Mouse (Mus musculus) R1 (cell line): ENCODE results near the gene Dut.

Source experiments
- DNase-seq: peaks from one replicate; pipeline ENCODE4 v3.0.0-alpha.2; 2018; ENCODE audit warnings: low read depth, low spot score

Dut gene

GRCm38 (mm10) chr2:125247108-125247961, at the start of gene Dut:
TSS of gene Dut (plus strand) at chr2:125247190.
- peak; percentile 98 for DNase-seq

DNA sequence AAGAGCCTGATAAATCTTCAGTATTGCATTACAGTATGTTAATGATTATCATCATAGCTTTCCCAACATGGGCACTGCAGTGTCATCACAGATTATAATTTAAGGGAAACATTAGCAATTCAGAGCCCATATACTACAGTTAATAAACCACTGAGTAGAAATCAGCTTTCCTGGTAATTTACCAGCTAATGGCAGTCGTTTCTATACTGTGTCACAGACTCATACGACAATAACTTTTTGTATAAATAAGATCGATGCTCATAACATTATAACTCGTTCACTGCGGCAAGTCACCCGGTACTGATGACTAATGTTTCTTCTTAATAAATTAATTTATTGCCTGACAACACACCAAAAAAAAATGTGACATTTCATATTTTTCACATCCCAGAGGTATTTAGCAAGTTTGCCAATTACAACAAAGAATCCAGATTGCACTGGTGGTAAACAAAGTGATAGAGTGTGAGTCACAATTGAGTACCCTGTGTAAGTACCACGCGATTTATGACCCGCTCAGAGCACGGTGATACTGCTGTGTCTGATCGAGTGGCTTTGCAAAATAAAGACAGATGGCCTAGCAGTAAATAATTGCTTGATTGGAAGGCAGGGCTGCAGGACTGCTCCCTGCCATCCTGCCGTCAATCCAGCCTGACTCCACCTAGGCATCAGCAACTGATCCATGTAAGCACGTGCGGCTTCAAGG, 37.9 kb upstream of the Dut start:
- DNase-seq: no peak

GRCm38 (mm10) chr2:125211831-125212510, 35.0 kb upstream of the Dut start:
- DNase-seq: no peak

DNA sequence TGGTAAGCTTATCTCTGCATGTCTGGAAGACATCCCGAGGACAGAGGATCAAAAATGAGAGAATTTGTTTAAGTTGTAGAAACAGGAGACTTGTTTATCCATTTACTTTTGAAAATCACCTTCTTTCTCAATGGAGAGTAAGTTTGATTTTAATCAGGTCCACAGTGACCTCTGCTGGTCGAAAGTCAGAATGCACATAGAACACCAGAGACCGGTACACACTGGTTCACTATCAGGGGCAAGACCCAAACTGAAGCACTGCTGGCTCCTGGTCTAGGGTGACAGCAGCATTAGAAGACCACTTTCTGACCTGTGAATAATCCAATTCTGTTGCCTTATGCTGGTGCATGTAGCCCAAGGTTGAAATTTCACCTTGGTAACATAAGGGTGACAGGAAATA, 32.4 kb upstream of the Dut start:
- DNase-seq: peak; percentile 75

DNA sequence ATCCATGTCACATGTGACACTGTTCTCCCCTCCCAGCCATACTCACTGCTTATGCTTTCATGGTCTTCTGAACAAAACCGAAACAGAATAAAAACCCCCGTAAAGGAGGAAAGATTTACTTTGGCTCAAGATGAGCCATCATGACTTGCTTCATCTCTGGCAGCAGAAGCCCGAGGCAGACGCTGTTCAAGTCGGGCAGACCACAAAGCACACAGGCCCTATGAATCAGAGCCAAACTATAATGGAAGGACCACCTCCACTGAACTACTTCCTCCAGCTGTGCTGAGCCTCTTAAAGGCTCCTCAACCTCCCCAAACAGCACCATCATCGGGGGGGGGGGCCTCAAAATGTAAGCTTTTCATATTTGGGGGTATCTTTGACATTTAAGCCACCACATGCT, 29.7 kb upstream of the Dut start:
- no peak for DNase-seq

- no peak for DNase-seq
Observed at GRCm38 (mm10) chr2:125218566-125218965, 28.4 kb upstream of the Dut start.

DNA sequence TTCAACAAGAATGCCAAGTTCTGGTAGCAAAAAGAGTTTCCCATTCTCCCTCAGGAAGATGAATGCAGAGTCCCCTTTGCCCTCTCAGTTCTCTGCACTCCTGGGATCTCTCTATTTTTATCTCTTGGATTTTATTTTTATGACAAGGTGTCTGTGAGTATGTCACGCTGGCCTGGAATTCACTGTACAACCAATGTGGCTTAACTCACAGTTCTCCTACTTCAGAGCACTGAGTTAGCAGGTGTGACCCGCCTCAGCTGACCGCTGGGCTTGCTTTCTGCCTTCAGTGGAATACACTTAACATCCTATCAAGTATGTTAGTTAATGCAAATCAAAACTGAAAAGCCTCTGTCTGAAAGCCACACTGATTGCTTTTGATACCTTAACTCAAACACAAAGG, 27.7 kb upstream of the Dut start:
- no peak for DNase-seq

DNA sequence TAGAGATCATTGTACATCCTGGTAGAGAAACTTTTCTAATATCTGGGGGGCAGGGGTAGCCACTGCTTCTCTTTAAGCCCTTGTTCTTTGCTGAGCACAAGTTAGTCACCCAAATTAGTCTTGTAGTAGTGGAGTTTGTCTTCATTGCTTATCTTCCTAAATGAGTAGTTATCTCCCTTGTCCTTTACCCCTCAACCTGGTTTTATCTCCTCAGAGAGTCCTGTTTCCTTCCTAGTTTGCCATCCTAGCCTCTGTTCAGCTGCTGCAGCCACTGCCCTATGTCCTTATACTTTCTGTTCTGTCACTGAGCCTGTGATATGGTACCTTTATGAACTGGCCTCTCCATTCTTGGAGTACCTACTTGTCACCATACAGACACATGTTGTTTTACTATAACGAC, 25.3 kb upstream of the Dut start:
- no peak for DNase-seq

GRCm38 (mm10) chr2:125228472-125229409, 18.2 kb upstream of the Dut start:
- DNase-seq: no peak

- no peak for DNase-seq
Observed at GRCm38 (mm10) chr2:125232183-125232582, 14.8 kb upstream of the Dut start.

GRCm38 (mm10) chr2:125233537-125233936, 13.5 kb upstream of the Dut start:
- no peak for DNase-seq

DNA sequence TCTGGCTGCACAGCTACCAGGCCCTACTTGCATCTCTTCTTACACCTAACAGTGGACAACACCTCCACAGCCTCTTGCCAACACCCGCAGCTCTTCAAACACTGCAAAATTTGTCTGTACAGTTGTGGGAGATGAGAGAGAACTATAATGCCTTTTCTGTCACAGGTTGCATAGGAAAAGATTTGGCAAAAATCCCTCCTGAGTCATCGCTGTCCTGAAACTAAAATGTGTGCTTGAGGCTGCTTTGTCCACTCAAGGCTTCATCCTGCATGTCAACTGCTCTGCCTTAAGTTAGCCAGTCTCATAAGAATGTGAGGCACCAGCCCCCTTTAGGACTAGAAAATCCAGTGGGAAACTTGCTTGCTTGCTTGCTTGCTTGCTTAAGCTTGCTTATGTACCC, 12.9 kb upstream of the Dut start:
- DNase-seq: no peak

- DNase-seq: peak; percentile 53
Observed at GRCm38 (mm10) chr2:125245545-125246285, 1.3 kb upstream of the Dut start.

GRCm38 (mm10) chr2:125246669-125247068, 321 bp upstream of the Dut start:
- DNase-seq: peak; percentile 57

GRCm38 (mm10) chr2:125247962-125248235, 909 bp downstream of the Dut start:
- no peak for DNase-seq

DNA sequence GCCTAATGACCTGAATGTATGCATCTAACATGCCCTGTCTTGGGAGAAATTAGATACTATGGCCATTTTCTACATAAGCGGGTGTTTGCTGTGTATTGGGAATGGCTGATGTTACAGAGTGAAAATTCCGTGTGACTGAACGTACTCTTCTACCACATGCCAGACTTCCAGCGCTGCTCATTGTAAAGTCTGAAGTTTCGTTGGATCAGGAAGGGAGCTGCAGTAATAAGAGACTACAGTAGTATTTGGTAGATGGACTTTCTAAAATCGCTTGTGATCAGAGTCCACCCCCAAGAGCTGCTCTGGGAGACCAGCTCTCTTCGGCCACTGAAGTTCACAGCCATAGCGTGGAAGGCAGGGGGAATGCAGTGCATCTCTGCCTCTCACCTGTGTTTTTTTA, 1.3 kb downstream of the Dut start:
- DNase-seq: no peak

- DNase-seq: no peak
Observed at GRCm38 (mm10) chr2:125249339-125249738, 2.3 kb downstream of the Dut start.

DNA sequence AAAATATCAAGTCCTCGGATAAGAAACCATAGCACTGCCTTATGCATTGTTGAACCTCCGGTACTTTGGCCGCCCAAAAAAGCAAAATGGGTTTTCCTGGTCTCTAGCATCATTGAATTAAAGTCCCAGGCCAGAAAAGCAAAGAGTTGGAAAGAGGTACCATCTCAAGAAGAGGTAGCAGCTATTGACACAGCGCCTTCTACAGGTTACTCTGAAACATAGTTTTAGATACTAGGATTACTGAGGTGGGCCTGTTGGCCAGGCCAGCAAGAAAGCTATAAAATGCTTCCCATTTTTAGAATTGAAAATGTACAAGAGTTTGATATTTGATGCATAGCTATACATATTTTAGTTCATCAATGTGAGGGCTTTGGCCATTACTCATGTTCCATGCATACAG, 2.9 kb downstream of the Dut start:
- DNase-seq: peak; percentile 62

DNA sequence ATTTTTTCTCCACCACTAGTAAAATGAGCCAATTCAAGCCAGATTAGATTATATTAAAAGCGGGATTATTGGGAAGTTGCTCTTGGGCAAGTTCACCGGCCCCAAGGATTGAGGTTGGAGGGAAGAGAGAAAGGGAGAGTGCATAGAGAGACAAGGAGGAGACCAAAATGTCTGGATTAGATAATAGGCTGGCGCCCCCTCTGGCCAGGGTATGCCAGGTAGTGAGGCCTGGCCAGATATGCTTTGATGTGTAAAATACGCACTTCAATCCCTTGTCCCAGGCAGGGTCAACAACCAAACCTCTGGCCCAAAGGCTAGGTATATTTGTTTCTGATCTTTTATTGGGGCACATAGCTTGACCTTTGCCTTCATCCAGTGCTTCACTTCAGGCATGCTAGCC, 4.8 kb downstream of the Dut start:
- DNase-seq: peak; percentile 69

DNA sequence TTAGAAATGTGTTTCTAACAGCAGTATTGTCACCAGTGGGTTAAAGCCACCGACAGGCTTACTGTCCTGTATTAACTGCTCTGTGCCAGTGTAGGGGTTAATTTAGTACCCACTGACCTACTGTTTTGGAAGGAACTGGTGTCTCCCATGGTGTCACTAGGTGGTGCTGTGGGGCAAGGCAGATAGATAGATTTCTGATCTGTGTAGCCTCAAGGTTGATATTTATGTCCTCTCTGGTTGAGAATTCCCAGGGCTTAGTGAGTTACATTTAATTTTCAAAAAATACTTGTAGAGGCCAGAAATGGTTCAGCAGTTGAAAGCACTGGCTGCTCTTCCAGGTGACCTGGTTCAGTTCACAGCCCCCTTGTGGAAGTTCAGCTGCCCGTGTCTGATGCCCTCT, 5.3 kb downstream of the Dut start:
- peak; percentile 78 for DNase-seq

GRCm38 (mm10) chr2:125253699-125254098, 6.7 kb downstream of the Dut start:
- no peak for DNase-seq
